Mouse (Mus musculus) CH12.LX (cell line): ENCODE measurements around the gene Dlx6. TPM values are rescaled to one million over a fixed set of nuclear protein-coding genes. Genes with fewer than 3 reads are reported as not detected.

ENCODE experiments used
- DNase-seq: peaks from one replicate; pipeline ENCODE4 v3.0.0-alpha.2; 2013; ENCODE audit errors: extremely low read depth
- H3K27ac ChIP-seq: 2 replicates; pipeline ENCODE4 v1.5.1; 2012; ENCODE audit warnings: low read depth, mild to moderate bottlenecking, control low read depth, moderate library complexity; ENCODE audit not compliant: insufficient read depth
- H3K27me3 ChIP-seq: replicated peaks from 2 replicates; pipeline ENCODE3; 2012; ENCODE audit warnings: inconsistent platforms
- H3K36me3 ChIP-seq, 2 experiments: replicated peaks in 1 of 2; 2 replicates each; pipeline versions ENCODE3 to v1.6.1; 2012; ENCODE audit warnings: inconsistent platforms in 1 of 2, low read length in 1 of 2, mild to moderate bottlenecking in 1 of 2, mixed read lengths in 1 of 2, moderate library complexity in 1 of 2; ENCODE audit not compliant: control insufficient read depth in 1 of 2, insufficient read depth in 1 of 2
- H3K4me1 ChIP-seq, 2 experiments: 2 replicates each; pipeline ENCODE4 v1.6.1; 2012; ENCODE audit warnings: inconsistent platforms in 1 of 2, moderate library complexity in 1 of 2; ENCODE audit not compliant: insufficient read depth in 2 of 2, control insufficient read depth in 1 of 2
- H3K4me2 ChIP-seq: 2 replicates; pipeline ENCODE4 v1.6.1; 2012; ENCODE audit warnings: low read depth, mild to moderate bottlenecking, control low read depth; ENCODE audit not compliant: poor library complexity, insufficient read depth, severe bottlenecking
- H3K4me3 ChIP-seq, 3 experiments: fragments of 150-350 bp in 1 of 3; sonication (generic) in 1 of 3; replicated peaks in 1 of 3; 2 replicates each; pipeline versions ENCODE3 to v1.5.1; 2011 to 2012; ENCODE audit warnings: low read depth in 2 of 3, low read length in 2 of 3, mild to moderate bottlenecking in 2 of 3, moderate library complexity in 2 of 3, control low read depth in 1 of 3, improper control_type of control experiment in 1 of 3, inconsistent platforms in 1 of 3, mixed read lengths in 1 of 3; ENCODE audit not compliant: poor library complexity in 1 of 3
- H3K79me2 ChIP-seq: replicated peaks from 2 replicates; pipeline ENCODE4 v1.6.1; 2012; ENCODE audit warnings: mild to moderate bottlenecking, moderate library complexity; ENCODE audit not compliant: control insufficient read depth, poor library complexity, insufficient read depth, severe bottlenecking; ENCODE audit errors: extremely low read depth
- H3K9ac ChIP-seq: 2 replicates; pipeline ENCODE4 v1.6.1; 2012; ENCODE audit warnings: low read depth, mild to moderate bottlenecking, control low read depth, moderate library complexity; ENCODE audit not compliant: insufficient read depth
- H3K9me3 ChIP-seq: replicated peaks from 2 replicates; pipeline ENCODE3; 2012; ENCODE audit warnings: low read length, inconsistent platforms, mixed read lengths
- BHLHE40 ChIP-seq: IDR thresholded peaks from 2 replicates; pipeline ENCODE4 v1.6.1; 2011; ENCODE audit warnings: mild to moderate bottlenecking, low read depth, low read length, improper control_type of control experiment
- CTCF ChIP-seq, 2 experiments: IDR thresholded peaks in 1 of 2; conservative IDR thresholded peaks in 1 of 2; 2 replicates each; pipeline ENCODE4 v1.5.1; 2011 to 2012; ENCODE audit warnings: low read depth in 2 of 2, low read length in 2 of 2, improper control_type of control experiment in 1 of 2, inconsistent platforms in 1 of 2, mild to moderate bottlenecking in 1 of 2, moderate library complexity in 1 of 2
- E2F4 ChIP-seq: IDR thresholded peaks from 2 replicates; pipeline ENCODE4 v1.6.1; 2011; ENCODE audit warnings: low read depth, low read length, improper control_type of control experiment; ENCODE audit not compliant: insufficient replicate concordance
- ELF1 ChIP-seq: IDR thresholded peaks from 2 replicates; pipeline ENCODE4 v1.6.1; 2014; ENCODE audit warnings: low read depth, mild to moderate bottlenecking, inconsistent platforms, low read length, improper control_type of control experiment
- EP300 ChIP-seq: IDR thresholded peaks from 2 replicates; pipeline ENCODE4 v1.6.1; 2011; ENCODE audit warnings: low read length, improper control_type of control experiment
- ETS1 ChIP-seq: conservative IDR thresholded peaks from 2 replicates; pipeline ENCODE4 v1.6.1; 2012; ENCODE audit warnings: low read depth, mild to moderate bottlenecking, inconsistent platforms, low read length, improper control_type of control experiment, moderate library complexity
- GABPA ChIP-seq: IDR thresholded peaks from 2 replicates; pipeline ENCODE4 v1.6.1; 2012; ENCODE audit warnings: low read depth, low read length, improper control_type of control experiment, inconsistent platforms; ENCODE audit not compliant: insufficient replicate concordance
- IRF4 ChIP-seq: IDR thresholded peaks from 2 replicates; pipeline ENCODE4 v1.6.1; 2014; ENCODE audit warnings: low read depth, mild to moderate bottlenecking, inconsistent platforms, low read length, improper control_type of control experiment
- JUN ChIP-seq: IDR thresholded peaks from 2 replicates; pipeline ENCODE4 v1.6.1; 2011; ENCODE audit warnings: low read depth, mild to moderate bottlenecking, low read length, improper control_type of control experiment, moderate library complexity; ENCODE audit not compliant: insufficient read depth
- JUND ChIP-seq: conservative IDR thresholded peaks from 2 replicates; pipeline ENCODE4 v1.6.1; 2011; ENCODE audit warnings: low read depth, low read length, improper control_type of control experiment
- KAT2A ChIP-seq: IDR thresholded peaks from 2 replicates; pipeline ENCODE4 v1.6.1; 2012; ENCODE audit warnings: low read length, improper control_type of control experiment, inconsistent platforms; ENCODE audit not compliant: insufficient replicate concordance
- MAFK ChIP-seq: IDR thresholded peaks from 2 replicates; pipeline ENCODE4 v1.6.1; 2011; ENCODE audit warnings: low read length, improper control_type of control experiment; ENCODE audit not compliant: insufficient replicate concordance
- MAX ChIP-seq: IDR thresholded peaks from 2 replicates; pipeline ENCODE4 v1.6.1; 2011; ENCODE audit warnings: low read length, improper control_type of control experiment
- MAZ ChIP-seq: IDR thresholded peaks from 2 replicates; pipeline ENCODE4 v1.6.1; 2012; ENCODE audit warnings: low read depth, mild to moderate bottlenecking, inconsistent platforms, low read length, improper control_type of control experiment, moderate library complexity
- MEF2A ChIP-seq: IDR thresholded peaks from 2 replicates; pipeline ENCODE4 v1.6.1; 2014; ENCODE audit warnings: low read depth, mild to moderate bottlenecking, inconsistent platforms, low read length, improper control_type of control experiment, borderline replicate concordance
- NELFE ChIP-seq: IDR thresholded peaks from 2 replicates; pipeline ENCODE4 v1.6.1; 2011; ENCODE audit warnings: low read depth, low read length, improper control_type of control experiment
- NRF1 ChIP-seq: IDR thresholded peaks from 2 replicates; pipeline ENCODE4 v1.6.1; 2014; ENCODE audit warnings: low read depth, mild to moderate bottlenecking, inconsistent platforms, low read length, improper control_type of control experiment, moderate library complexity
- PAX5 ChIP-seq: IDR thresholded peaks from 2 replicates; pipeline ENCODE4 v1.6.1; 2012; ENCODE audit warnings: low read length, inconsistent platforms, mixed read lengths
- POLR2AphosphoS2 ChIP-seq: IDR thresholded peaks from 2 replicates; pipeline ENCODE4 v1.6.1; 2011; ENCODE audit warnings: low read depth, low read length, improper control_type of control experiment
- RCOR1 ChIP-seq: conservative IDR thresholded peaks from 2 replicates; pipeline ENCODE4 v1.6.1; 2012; ENCODE audit warnings: low read depth, mild to moderate bottlenecking, inconsistent platforms, low read length, improper control_type of control experiment
- SIN3A ChIP-seq: IDR thresholded peaks from 2 replicates; pipeline ENCODE4 v1.6.1; 2012; ENCODE audit warnings: low read length, improper control_type of control experiment, inconsistent platforms
- SMC3 ChIP-seq: IDR thresholded peaks from 2 replicates; pipeline ENCODE4 v1.6.1; 2011; ENCODE audit warnings: low read depth, low read length, improper control_type of control experiment
- TBP ChIP-seq: conservative IDR thresholded peaks from 2 replicates; pipeline ENCODE4 v1.6.1; 2011; ENCODE audit warnings: low read depth, low read length, improper control_type of control experiment
- TCF12 ChIP-seq: IDR thresholded peaks from 2 replicates; pipeline ENCODE4 v1.6.1; 2014; ENCODE audit warnings: low read depth, mild to moderate bottlenecking, inconsistent platforms, low read length, improper control_type of control experiment
- USF2 ChIP-seq: conservative IDR thresholded peaks from 2 replicates; pipeline ENCODE4 v1.6.1; 2011; ENCODE audit warnings: low read depth, low read length, improper control_type of control experiment
- ZC3H11A ChIP-seq: IDR thresholded peaks from 2 replicates; pipeline ENCODE4 v1.6.1; 2012; ENCODE audit warnings: low read depth, mild to moderate bottlenecking, inconsistent platforms, low read length, improper control_type of control experiment
- ZMIZ1 ChIP-seq: IDR thresholded peaks from 2 replicates; pipeline ENCODE4 v1.6.1; 2012; ENCODE audit warnings: low read depth, mild to moderate bottlenecking, inconsistent platforms, low read length, improper control_type of control experiment
- ZNF384 ChIP-seq: IDR thresholded peaks from 2 replicates; pipeline ENCODE4 v1.6.1; 2012; ENCODE audit warnings: low read depth, low read length, improper control_type of control experiment, inconsistent platforms
- dilution Hi-C: fragments of 300-500 bp; cut with MboI; formaldehyde crosslinking; loops from 2 replicates; pipeline ENCODE4 v1.14.3; 2020; ENCODE audit warnings: low sequenced_read_pairs; ENCODE audit not compliant: extremely low pct_unique_long_range_greater_than_20kb, extremely low pct_ligation_motif_present
- in situ Hi-C: fragments of 300-500 bp; cut with MboI; formaldehyde crosslinking; loops from 3 replicates; pipeline ENCODE4 v1.14.3; 2019; ENCODE audit warnings: low sequenced_read_pairs, low pct_ligation_motif_present, low pct_unique_long_range_greater_than_20kb, mixed read lengths
- polyA plus RNA-seq: library from polyadenylated mRNA; unstranded; fragments of >175 nt; gene quantifications from 2 replicates; pipeline ENCODE4 v1.2.1, GENCODE M21; 2012; ENCODE audit warnings: low read depth; ENCODE audit not compliant: insufficient read length
- total RNA-seq, 2 experiments: library from RNA; depleted of rRNA; stranded (reverse); fragments of 300-350 nt in 1 of 2; fragments of >200 nt in 1 of 2; gene quantifications; 2 replicates each; pipeline ENCODE4 v1.2.3; 2012 to 2014

Dlx6 gene
- total and polyA plus RNA-seq, 3 experiments: not detected

GRCm38 (mm10) chr6:6825313-6825712 lies 37.8 kb upstream of the Dlx6 start:
- TF ChIP-seq TBP (no peak), NRF1 (no peak), RCOR1 (no peak), KAT2A (no peak), SIN3A (no peak), ETS1 (no peak), BHLHE40 (no peak), NELFE (no peak), ZNF384 (no peak), E2F4 (no peak), POLR2AphosphoS2 (no peak), CTCF (conservative IDR thresholded peaks at IDR 0.05 in 1 of 2, IDR thresholded peaks at IDR 0.05 in 1 of 2; ENCODE audit: low read depth in 2 of 2, low read length in 2 of 2) (no peak), USF2 (no peak), PAX5 (no peak), ZMIZ1 (no peak), MAX (no peak), IRF4 (no peak)
- Histone ChIP-seq H3K4me1 (peaks cover 8 to 23% of the 10 kb centered on the region in 2 experiments), H3K27ac (no peak overlapping the region), H3K36me3 (no peaks in the 10 kb centered on the region), H3K9ac (no peak overlapping the region), H3K27me3 (no peaks in the 10 kb centered on the region), H3K79me2 (no peaks in the 10 kb centered on the region), H3K4me2 (no peak overlapping the region), H3K9me3 (no peaks in the 10 kb centered on the region), H3K4me3 (no peak overlapping the region)
- DNase-seq: no peak
- in situ Hi-C loops: no loop called here
- dilution Hi-C loops: no loop called here

GRCm38 (mm10) chr6:6826861-6827260 lies 36.3 kb upstream of the Dlx6 start:
- H3K9me3 ChIP-seq: no peaks in the 10 kb centered on the region
- dilution Hi-C loops (no loop called here), in situ Hi-C loops (no loop called here)
- DNase-seq: peak; percentile 71
- no peaks in the 10 kb centered on the region for H3K36me3 ChIP-seq
- no peak overlapping the region for H3K4me3 ChIP-seq
- H3K4me1 ChIP-seq: peaks cover 8 to 16% of the 10 kb centered on the region in 2 experiments
- no peak overlapping the region for H3K9ac ChIP-seq
- H3K4me2 ChIP-seq: no peak overlapping the region; the same call in 1 of the 2 replicates
- H3K27me3 ChIP-seq: no peaks in the 10 kb centered on the region
- H3K79me2 ChIP-seq: no peaks in the 10 kb centered on the region
- no peak for TF ChIP-seq SIN3A
- TF ChIP-seq MAX: peak; percentile 27; the same call in 1 of the 2 replicates
- TF ChIP-seq GABPA: no peak
- no peak for TF ChIP-seq ZMIZ1
- peak; percentile 61 for TF ChIP-seq ETS1
- peak; percentile 61 for TF ChIP-seq EP300
- peak; percentile 52 for TF ChIP-seq JUN
- TF ChIP-seq KAT2A: no peak
- TF ChIP-seq NRF1: no peak
- no peak for TF ChIP-seq ZC3H11A
- TF ChIP-seq MAZ: no peak
- no peak for TF ChIP-seq TCF12
- no peak for TF ChIP-seq PAX5
- TF ChIP-seq ELF1: no peak
- TF ChIP-seq JUND: peak; percentile 85
- 0 out of 2 replicates have a peak, but pooled peaks have one; percentile 22 for TF ChIP-seq RCOR1
- TF ChIP-seq MAFK: peak; percentile 96
- no peak for TF ChIP-seq E2F4
- TF ChIP-seq IRF4: peak; percentile 88
- TF ChIP-seq SMC3: no peak
- no peak for TF ChIP-seq USF2
- peak; percentile 85 for TF ChIP-seq BHLHE40
- TF ChIP-seq MEF2A: 0 out of 2 replicates have a peak, but pooled peaks have one; percentile 8
- H3K27ac ChIP-seq: no peak overlapping the region
